Mouse (Mus musculus): ENCODE data around the gene Pecam1. TPM values are rescaled to one million over a fixed set of nuclear protein-coding genes. Genes with fewer than 3 reads are reported as not detected.
"Not testable (repeated sequence)": the region's sequence is repeated elsewhere in the genome, so short reads cannot be mapped to it uniquely, and the experiment has no call there.

Pecam1 gene
- total RNA-seq, 2 experiments from 2014 or later: 17.4 to 20.6 TPM

DNA sequence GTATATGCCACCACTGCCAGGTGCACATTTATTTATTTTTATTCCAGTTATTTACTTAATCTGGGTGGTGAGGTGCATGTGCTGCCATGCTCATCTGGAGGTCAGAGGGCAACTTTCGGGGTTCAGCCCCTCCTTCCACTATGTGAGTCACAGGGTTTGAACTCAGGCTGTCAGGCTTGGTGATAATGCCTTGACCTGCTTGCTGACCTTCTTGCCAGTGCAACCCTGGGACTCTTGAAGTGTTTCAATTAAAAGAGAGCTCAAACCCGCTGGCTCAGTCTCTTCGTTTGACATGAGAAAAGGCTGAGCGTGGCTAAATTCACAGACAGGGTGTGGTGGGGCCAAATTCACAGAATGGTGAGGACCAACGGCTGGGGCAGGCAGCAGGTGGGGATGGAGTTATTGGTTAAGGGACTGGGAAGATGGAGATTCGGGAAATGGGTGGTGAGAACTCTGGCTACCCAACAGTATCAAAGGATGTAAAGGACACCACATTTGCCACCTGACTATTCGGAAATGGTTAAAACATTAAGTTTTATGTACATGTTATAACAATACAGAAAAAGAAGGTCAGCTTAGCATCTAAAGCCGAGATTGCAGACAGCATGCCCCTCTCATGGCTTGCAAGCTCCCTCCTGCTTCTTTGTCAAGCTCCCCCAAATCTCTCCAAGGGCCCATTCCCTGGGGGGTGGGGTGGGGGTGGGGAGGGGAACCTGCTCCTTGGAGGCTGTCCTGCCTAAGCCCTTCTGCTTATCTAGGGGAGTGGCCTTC, 81.1 kb downstream of the Pecam1 start:
- no peak for DNase-seq (ENCODE audit: low spot score in 2 of 2)

DNA sequence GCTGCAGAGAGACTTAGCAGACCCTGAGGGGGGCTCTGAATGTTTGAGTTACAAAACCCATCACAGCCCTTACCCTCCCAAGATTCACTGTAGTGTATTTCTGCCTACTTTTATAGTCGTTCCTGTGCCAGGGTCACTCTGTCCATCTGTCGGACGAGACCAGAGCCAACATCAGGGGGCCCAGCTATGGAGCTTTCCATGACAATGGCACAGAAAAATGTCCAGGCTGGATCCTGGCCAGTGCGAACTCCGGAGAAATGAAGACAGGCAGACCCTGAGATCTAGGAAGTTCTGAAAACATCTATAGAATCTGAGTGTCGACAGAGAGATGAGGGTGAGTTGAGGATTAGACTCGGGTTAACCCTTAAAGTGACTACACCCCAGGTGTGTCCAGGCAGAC, 82.1 kb downstream of the Pecam1 start:
- no peak for DNase-seq (ENCODE audit: low spot score in 2 of 2)

DNA sequence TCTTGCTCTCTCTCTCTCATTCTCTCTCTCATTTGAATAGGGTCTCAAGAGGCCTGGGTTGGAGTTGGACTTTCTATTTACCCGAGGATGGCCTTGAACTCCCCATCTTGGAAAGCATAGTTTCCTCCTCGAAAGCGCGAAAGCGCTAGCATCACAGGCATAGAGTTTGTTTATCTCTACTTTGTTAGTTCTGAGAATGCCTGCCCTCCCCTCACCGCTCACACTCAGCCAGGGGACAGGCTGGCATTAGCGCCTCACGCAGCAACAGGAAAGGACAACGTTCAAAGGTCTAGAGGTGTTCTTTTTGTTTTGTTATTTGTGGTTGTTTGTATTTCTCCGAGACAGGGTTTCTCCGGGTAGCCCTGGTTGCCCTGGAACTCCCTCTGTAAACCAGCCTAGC, 82.6 kb downstream of the Pecam1 start:
- DNase-seq (ENCODE audit: low spot score in 2 of 2): no peak

DNA sequence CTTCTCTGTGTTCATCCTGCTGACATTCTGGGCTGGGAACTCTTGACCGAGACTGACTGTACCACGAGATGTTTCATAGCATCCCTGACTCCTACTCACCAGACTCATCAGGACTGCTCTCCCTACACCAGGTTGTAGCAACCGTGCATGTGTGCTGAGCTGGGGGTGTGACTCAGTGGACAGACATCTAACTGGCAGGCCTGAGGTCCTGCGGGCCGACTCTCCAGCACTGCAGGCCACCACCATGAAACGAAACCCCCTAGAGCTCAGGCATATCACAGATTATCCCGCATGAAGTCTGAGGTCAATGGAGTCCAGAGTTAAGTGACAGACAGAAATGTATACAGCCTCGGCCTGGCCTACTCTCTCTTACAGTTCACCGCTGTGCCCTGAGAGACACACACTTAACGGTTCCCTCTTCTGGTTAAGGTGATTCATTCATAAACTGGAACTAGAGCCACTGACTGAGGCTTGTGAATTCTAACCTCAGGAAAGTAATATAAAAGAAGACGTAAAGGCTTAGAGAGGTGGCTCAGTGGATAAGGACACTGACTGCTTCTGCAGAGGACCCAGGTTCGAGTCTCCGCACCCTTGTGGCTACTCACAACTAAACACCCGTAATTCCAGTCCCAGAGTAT, 83.8 kb downstream of the Pecam1 start:
- DNase-seq (ENCODE audit: low spot score in 2 of 2): no peak

DNA sequence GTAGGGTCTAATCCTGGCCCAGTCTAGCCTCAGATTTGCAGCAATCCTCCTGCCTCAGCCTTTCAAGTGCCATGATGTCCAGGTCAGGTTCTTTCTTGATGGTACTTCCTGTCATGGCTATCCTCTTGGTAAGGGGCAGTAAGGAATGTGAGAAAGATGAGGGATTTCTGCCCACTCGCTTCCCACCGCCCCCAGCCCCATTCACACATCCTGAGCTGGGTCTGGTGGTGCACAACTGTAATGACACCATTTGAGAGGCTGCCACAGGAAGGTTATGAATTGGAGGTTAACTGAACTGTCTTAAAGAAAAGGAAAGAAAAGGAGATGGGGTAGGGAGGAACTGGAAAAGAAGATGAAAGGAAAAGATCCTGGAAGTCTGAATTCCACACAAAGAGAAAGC, 84.6 kb downstream of the Pecam1 start:
- no peak for DNase-seq (ENCODE audit: low spot score in 2 of 2)

DNA sequence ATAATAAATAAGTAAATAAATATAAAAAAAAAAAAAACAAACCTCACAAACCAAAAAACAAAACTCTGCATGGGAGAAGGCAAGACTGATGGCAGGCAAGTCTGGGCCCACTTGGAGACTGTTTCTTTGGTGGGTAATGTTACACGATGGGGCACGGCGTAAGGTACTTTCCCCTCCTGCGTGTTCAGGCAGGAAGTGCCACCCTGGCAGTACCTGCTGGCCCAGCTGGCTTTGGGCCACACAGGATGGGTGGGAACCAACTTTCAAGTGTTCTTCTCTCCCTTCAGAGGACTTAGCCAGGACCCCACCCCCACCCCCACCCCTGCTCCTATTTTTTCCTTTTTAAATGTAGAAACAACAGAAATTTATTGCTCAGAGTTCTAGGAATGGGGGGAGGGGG, 85.1 kb downstream of the Pecam1 start:
- DNase-seq (ENCODE audit: low spot score in 2 of 2): no peak

DNA sequence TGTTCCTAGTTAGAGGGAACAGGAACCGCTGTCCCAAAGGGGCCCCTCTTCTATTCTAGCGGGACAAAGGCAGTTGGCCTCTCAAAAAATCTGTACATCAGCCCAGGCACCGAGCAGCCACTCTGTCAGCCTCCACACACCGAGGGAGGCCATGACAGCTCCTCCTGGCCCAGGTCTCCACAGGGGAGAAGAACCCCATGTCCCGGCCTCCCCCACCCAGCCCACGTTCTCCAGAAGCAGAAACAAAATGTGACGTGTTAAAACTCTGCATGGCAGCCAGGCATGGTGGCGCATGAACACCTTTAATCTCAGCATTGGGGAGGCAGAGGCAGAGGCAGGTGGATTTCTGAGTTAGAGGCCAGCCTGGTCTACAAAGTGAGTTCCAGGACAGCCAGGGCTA, 85.7 kb downstream of the Pecam1 start:
- no peak for DNase-seq (ENCODE audit: low spot score in 2 of 2)

DNA sequence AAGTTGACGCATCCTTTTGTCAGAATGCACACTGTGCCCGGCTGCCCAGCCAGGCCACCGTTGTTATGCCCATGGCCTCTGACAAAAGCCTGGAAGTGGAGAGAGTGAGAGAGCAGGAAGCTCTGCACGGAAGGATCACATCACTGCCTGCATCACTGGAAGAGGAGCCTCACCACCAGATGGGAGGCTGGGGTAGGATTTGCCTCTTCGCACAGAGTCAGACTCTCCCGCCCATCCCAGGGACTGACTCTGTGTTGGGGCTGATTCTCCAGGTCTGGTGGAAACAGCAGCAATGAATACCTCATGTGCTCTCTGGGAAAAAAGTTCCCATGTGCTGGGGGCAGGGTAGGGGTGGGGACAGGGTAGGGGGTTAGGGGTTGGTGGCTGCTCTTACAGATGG, 86.6 kb downstream of the Pecam1 start:
- no peak for DNase-seq (ENCODE audit: low spot score in 2 of 2)

DNA sequence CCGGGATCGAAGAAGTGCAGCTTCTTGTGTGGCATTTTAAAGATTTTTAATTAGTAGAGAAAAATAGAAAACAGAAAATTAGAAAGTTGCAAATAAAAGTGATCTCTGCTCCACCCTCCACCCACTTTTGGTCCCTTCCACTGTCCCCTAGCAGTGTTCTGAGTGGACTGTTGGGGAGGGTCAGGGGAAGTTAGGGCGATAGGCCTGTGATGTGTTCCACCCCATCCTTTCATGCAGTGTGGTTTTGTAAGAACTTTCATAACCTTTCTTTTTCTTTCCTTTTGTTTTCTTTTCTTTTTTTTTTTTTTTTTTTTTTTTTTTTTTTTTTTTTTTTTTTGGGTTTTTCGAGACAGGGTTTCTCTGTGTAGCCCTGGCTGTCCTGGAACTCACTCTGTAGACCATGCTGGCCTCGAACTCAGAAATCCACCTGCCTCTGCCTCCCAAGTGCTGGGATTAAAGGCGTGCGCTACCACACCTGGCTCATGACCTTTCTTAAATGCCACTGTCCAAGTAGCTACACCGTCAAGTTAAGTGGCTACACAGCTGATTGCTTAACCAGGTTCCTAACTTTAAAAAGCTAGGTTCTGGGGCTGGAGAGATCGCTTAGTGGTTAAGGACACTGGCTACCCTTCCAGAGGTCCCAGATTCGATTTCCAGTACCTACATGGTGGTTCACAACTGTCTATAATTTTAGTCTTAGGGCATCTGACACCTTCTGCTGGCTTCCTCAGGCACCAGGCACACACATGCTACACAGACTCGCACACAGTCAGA, 87.6 kb downstream of the Pecam1 start:
- DNase-seq (ENCODE audit: low spot score in 2 of 2): no peak

DNA sequence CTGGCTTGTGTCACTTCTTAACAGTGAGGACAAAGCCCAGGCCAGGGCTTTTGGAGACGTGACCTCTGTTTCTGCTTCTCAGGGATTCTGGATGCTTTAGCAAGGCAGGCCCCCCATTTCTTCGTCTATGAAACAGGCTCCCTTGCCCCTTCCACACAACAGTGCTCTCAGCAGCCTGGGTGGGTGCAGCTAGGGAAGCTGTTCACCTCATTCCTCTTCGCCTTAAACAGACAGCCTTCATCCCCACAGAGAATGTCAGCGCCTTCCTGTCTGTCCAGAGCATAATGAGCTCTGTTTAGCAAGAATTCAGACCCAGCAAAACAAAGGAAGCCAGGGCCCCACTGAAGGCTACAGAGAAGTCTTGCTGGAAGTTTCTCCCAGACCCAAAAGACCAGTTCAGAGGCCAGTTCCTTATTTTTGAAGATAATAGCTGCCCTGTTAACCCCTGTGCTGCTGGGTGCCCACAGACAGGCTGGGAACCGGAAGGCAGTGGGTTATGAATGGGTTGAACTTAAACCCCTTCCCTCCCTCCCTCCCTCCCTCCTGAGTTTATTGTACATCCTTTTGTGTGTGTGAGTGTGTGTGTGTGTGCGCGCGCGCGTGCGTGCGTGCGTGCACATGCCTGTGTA, 89.9 kb downstream of the Pecam1 start:
- no peak for DNase-seq (ENCODE audit: low spot score in 2 of 2)

DNA sequence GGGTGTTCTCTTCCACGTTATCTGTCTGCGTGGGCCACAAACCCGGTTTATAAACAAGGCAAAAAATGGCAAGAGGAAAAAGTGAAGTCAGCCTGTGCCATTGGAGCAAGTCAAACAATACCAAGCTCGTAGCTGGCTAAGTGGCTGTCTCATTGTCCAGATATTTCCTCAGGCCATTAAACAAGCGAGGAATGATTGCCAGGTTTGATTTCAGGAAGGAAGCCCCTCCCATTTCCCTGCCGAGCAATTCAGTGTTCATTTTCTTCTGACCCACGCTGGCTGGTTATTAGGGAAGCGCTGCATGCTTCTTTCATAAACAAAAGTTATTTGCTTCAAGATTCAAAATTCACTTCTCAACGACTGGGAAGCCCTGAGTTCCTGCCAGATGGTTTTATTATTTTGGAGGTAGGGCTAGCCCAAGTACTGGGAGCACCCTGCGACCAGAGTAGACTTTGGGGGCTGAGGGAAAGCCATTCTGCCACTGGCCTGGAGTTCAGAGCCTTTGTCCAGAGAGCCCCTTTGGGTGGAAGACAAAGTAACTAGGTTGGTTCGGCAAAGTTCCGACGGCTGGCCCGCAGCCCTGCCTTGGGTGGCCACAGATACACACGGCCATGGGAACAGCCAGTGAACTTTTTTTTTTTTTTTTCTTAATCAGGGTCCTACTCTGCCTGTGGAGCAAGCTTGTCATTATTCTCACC, 90.7 kb downstream of the Pecam1 start:
- DNase-seq (ENCODE audit: low spot score in 2 of 2): no peak

DNA sequence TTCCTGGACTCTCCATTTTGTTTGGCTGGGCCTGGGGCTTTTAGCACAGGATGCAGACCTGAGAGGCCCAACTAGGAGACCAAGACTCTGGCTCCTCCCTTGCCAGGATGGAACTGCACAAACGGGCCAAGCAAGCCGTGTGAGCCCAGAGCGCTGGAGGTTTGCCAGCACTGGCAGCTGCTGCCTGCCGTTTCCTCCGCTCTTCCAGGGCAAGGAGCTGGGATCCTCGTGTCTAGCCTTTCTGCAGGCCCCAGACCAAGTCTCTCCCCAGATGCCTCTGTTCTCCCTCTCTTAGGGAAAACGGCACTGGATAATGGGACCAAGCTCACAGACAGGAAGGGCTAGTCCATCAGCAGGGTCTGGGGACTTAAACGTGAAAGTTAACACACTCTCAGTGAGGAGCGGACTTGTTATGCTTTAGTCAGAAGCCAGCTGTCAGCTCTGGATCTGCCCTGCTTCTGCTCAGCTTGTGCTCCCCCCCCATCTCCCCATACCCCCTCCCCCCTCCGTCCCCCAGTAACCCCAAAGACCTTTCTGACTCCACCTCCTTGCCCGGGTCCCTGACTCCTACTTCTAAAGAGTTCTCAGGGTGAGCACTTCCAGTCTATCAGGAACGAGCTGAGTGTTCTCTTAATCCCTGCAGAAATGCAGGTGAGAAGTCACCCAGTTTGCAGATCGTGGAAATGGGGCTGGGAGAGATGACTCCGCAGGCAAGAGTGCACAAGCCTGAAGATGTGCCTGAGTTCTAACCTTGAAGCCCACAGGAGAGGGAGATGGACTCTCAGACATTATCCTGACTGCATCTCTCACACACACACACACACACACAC, 92.2 kb downstream of the Pecam1 start:
- peak; percentile 77 to 84 for DNase-seq (ENCODE audit: low spot score in 2 of 2)

DNA sequence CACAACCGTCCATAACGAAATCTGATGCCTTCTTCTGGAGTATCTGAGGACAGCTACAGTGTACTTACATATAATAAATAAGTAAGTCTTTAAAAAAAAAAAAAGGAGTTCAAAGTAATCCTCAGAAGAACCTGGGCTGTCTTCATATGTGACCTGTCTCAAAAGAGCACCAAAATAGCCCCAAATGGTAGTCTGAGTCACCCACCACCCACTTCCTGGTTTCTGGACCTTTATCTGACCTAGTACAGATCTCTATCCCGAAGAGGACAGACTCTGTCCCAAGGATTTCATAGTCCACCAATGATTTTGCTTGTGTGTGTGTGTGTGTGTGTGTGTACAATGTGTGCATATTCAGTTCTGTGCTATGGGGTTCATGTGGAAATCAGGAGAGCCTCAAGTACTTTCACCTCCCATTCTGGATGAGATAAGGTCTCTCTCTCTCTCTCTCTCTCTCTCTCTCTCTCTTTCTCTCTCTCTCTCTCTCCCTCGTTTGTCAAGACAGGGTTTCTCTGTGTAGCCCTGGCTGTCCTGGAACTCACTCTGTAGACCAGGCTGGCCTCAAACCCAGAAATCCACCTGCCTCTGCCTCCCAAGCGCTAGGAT, 93.4 kb downstream of the Pecam1 start:
- not testable (repeated sequence) for DNase-seq (ENCODE audit: low spot score in 2 of 2)

DNA sequence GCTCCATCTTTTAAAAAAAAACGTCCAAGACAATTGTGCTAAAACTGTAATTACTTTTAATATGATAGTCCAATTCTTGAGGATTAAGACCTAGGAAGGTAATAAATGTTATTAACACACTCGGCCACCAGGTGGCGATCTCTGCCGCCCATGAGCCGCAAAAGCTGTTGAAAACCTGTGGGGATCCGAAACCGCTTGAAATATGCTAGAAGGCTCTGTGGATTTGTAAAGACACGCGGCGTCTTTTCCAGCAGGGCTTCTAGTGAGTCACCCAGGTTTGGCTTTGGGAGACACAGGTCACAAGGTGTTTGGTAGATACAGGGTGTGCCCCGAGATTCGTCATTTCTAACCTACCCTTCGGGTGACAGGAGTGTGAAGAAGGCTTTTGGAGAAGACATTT, 102.1 kb downstream of the Pecam1 start:
- DNase-seq (ENCODE audit: low spot score in 2 of 2): peak; percentile 52 to 70

DNA sequence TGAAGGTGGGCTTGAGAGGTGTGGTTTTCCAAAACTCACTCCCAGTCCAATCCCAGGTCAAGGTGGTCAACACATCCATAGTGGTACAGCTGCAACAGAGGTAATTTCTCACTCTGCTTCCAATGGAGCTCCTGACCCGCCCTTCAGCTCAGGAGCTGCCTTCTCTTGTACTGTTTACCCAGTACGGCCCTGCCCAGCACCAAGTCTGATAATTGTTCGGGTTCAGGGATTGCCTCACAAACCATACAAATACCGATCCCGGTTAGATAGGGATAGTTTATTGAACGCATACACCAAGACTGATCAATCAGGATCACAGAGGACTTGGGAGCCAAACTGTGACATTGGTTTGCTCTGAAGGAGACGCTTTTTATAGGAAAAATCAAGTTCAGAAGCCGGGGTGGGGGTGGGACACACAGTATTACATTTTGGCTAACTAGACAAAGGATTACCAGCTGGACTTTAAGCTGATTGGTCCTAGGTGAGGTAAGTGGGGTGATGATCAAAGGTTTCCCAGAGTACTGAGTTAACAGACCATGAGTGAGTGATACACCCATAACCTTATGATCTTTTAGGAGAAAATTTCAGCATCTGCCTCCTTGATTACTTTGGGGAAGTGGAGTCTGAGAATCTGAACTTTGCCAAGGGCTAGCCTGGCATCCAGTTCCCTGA, 107.3 kb downstream of the Pecam1 start:
- no peak for DNase-seq (ENCODE audit: low spot score in 2 of 2)

DNA sequence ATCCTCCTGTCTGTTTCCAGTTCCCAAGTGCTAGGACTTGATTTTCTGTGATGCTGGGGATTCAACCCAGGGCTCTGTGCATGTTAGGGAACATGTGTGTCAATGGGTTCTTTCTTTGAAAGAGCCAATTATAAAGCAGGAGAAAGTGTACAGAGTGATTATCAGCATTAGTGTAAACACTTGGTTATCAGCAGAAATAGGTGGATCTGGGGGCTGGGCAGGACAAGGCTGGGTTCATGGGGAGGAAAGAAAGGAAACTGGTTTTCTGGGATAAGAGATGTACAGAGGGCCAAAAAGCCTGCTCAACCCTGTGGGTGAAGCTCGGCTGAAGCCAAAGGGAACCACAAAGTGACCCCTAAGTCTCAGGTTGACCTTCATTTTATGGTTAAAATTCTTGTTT, 108.8 kb downstream of the Pecam1 start:
- DNase-seq (ENCODE audit: low spot score in 2 of 2): no peak

DNA sequence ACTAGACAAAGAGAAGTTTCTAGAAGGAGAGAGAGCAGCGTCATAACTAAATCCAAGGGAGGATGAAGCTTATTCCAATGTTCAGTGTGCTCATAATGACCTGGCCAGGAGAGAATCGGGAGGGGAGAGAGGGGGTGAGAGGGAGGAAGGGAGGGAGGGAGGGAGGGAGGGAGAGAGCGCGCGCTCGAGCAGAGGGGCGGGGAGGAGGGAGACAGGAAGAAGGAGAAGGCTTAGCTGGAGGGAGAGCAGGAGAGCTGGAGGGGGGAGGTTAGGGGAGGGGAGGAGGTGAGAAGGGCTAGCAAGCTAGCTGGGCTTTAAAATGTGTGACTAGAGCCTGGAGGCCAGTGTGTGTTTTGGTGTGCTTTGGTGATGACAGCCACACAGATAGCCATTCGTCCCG, 110.4 kb downstream of the Pecam1 start:
- no peak for DNase-seq (ENCODE audit: low spot score in 2 of 2)

DNA sequence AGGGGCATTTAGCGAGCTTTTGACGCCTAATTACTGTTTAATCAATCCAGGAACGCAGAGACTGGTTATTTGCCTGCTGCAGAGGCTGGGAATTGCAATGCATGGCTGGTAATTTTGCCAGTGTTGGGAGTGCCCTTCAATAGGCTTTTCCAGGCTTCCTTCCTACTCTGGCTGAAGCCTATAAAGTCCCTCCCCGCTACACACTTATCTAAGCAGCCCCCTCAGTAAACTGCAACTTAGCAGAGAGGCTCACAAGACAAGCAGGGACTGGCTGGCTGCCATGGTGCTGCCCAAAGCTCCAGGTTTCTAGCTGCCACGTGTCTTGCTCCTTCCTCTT, 111.1 kb downstream of the Pecam1 start:
- no peak for DNase-seq (ENCODE audit: low spot score in 2 of 2)

DNA sequence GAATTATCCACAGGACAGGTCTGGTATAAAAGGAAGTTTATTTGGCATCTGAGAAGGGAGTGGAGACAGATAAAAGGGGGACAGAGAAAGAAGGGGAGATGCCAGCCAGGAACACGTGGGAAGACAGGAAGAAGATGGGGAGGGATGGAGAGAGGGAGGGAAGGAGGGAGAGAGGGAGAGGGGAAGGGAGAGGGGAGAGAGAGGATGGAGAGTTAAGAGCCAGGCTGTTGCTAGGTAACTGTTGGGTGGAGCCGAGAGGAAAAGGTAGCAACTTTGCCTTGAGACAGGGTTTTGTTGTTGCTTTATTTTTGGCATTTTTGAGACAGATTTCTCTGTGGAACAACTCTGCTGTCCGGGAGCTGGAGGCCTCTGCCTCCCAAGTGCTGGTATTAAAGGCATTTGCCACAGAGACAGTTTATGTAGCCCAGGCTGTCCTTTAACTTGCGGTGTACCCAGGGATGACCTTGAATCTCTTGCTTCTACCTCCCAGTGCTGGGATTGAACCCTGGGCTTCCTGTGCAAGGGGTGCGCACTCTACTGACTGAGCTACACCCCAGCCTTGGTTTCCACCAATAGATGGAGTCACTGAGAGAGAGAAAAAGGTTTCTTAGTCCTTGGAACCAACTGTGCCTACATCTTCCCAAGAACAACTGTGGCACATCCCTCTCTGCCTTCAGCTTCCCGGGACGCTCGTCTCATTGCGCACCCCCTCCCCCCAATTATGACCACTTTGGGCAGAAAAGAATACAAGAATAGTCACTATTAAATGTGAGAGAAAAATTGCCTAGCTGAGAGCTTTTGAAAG, 111.7 kb downstream of the Pecam1 start:
- no peak for DNase-seq (ENCODE audit: low spot score in 2 of 2)

Data from layer of hippocampus, postnatal 14 days (tissue).